Mouse (Mus musculus): ENCODE measurements around the gene Oxct2a.
"Not testable (repeated sequence)": the region's sequence is repeated elsewhere in the genome, so short reads cannot be mapped to it uniquely, and the experiment has no call there.

Gene Oxct2a

GRCm38 (mm10) chr4:123313010-123313409, 10.4 kb downstream of the Oxct2a start:
- DNase-seq (ENCODE audit: low read depth, low spot score), result no peak

DNA sequence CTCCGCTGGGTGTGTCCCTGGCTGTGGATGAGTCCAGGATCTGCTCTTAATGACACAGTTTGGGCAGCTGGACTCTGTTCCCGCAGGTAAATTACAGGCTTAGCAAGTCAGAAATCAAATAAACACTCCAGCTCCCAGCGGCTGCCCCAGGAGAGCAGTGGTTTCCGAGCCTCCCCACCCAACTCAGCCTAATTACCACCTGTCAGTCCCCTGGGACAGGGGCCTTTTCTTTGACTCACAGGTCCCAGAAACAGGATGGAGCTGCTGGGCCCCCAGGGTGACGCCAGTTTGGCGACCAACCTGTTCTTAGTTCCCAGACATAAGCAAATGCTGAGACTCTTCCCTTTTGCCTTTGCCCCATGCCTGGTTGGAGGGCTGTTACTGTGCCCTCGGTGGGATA, 11.6 kb downstream of the Oxct2a start:
- DNase-seq (ENCODE audit: low read depth, low spot score), result no peak

DNA sequence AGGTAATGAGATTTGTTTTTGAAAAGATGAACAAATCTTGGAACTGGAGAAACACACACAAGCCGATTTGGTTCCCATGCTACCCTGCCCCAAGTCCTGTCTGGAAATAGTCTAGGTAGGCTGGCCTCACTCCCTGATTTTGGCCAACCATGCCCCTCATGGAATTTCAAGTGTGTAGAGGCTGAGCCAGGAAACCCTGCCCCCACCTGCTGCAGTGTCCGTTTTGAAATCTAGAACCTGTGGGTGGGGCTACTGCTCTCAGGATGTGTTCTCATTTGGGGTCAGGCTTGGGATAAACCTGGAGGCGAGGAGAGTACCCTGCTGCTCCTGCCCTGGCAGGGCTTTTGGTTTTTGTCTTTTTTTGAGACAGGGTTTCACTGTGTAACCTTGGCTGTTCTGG, 15.1 kb downstream of the Oxct2a start:
- no peak for DNase-seq (ENCODE audit: low read depth, low spot score)

GRCm38 (mm10) chr4:123306999-123307398, 16.4 kb downstream of the Oxct2a start:
- DNase-seq (ENCODE audit: low read depth, low spot score), result peak; percentile 61

GRCm38 (mm10) chr4:123305789-123306188, 17.6 kb downstream of the Oxct2a start:
- peak; percentile 68 for DNase-seq (ENCODE audit: low read depth, low spot score)

- peak; percentile 53 for DNase-seq (ENCODE audit: low read depth, low spot score)
Observed at GRCm38 (mm10) chr4:123298980-123299670, 24.3 kb downstream of the Oxct2a start.

DNA sequence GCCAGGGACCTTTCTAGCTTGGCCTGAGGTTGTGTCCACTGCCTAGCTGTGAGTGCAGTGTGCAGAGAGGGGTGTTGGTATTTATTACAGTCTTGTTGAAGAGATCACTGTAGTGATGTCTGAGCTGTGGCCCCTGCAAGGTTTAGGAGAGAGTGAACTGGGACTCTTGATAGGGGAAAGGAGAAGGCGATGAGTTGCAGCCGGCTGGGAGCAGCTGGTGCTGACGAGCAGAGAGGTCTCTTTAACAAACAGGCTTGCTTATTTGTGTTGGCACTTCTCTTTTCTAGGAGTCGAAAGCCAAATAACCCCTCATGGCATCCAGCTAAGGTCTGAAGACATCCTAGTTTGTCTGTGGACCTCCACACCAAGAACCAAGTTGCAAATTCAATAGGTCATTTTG, 25.2 kb downstream of the Oxct2a start:
- DNase-seq (ENCODE audit: low read depth, low spot score), result no peak

GRCm38 (mm10) chr4:123297195-123297960, 26.1 kb downstream of the Oxct2a start:
- no peak for DNase-seq (ENCODE audit: low read depth, low spot score)

DNA sequence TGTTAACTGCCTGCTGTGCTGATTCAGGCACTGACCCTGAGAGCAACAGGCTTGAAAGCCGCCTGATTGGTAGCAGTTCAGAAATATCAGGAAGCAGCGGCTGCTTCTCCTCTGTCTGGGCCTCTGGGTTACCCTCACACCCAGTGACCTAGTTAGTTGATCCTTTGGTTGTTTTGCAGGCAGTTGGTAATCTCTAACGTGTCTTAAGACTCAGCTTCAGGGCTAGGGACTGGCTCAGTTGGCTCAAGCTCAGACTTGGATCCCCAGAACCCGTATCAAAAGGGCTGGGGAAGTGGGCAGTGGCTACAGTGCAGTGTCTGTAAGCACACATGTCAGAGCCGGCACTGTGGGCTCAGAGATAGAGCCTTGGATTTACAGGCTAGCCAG, 27.3 kb downstream of the Oxct2a start:
- no peak for DNase-seq (ENCODE audit: low read depth, low spot score)

DNA sequence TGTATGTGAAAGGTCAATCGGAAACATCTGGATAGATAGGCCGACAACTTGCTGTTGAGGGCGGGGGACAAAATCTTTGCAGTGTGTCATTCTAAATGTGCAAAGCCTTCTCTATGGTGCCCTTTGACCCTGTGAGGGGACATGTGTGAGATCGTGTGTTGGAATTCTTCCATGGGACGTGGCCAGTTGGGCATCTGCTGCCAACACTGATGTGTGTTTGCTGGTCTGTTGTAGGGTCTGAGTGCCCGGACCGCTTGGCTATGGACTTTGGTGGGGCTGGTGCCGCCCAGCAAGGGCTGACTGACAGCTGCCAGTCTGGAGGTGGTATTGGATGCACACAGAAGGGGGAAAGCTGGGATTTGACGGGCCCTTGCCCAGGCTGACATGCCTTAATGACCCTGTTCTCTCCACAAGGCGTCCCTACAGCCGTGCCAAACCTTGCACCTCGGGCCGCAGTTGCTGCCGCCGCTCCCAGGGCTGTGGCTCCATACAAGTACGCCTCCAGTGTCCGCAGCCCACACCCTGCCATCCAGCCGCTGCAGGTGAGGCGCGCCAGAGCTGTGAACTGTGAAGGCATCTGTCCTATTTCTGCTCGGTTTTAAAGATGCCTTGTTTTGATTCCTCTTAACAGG, 27.8 kb downstream of the Oxct2a start:
- no peak for DNase-seq (ENCODE audit: low read depth, low spot score)

- DNase-seq (ENCODE audit: low read depth, low spot score), result not testable (repeated sequence)
Observed at GRCm38 (mm10) chr4:123295026-123295425, 28.4 kb downstream of the Oxct2a start.

DNA sequence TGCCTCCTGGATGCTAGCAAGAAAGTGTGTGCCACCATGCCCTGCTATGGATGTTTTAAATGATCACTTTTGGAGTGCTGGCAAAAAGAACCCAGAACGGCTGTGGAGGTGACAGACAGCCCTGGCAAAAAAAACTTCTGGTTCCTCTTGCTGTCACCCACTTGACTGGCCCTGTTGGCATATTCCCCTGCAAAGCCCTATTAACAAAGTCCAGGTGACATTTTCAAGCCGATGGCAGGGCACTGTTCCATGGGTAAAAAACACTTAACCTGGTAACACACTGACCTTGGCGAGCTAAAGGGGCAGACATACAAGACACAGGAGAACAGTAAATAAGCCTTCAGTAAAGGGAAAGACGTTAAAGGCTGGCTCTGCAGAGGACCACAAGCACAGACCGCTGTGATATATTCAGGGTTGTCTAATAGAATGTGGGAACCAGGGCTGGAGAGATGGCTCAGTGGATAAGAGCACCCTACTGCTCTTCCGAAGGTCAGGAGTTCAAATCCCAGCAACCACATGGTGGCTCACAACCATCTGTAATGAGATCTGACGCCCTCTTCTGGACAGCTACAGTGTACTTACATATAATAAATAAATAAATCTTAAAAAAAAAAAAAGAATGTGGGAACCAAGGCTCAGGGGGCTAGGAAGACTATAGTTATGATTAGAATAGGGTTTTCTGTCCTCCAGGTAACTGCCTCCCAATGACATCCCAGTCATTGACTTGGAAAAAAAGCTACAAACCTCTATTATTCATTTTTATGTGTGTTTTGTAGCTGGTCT, 29.6 kb downstream of the Oxct2a start:
- DNase-seq (ENCODE audit: low read depth, low spot score), result no peak

DNA sequence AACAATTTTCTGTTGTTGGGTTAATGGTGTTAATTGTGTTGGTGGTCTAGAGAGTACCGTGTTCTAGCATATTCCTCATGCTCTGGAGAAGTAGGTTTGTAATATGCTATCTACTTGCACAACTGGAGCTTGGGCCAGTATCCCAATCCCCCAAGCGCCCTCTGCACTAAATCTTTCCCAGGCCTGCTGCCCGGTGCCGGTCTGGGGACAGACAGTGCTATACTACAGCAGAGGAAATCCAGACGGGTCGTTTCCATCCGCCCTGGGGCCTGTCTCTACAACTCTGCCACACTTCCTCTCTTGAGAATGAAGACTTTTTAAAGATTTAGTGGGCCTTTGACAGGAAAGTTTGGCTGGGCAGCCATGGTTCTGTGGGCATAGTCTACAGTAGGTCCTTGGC, 30.4 kb downstream of the Oxct2a start:
- no peak for DNase-seq (ENCODE audit: low read depth, low spot score)

DNA sequence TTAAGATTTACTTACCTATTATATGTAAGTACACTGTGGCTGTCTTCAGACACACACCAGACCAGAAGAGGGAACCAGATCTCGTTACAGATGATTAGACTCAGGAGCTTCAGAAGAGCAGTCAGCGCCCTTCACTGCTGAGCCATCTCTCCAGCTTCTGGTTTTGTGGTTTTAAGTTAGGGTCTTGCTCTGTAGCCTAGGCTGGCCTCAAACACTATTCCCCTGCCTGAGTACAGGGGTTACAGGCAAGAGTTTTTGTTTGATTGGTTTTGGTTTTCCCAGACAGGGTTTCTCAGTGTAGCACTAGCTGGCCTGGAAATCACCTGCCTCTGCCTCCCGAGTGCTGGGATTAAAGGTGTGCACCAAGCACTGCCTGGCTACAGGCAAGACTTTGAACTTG, 31.0 kb downstream of the Oxct2a start:
- no peak for DNase-seq (ENCODE audit: low read depth, low spot score)

GRCm38 (mm10) chr4:123289038-123289437, 34.4 kb downstream of the Oxct2a start:
- no peak for DNase-seq (ENCODE audit: low read depth, low spot score)

DNA sequence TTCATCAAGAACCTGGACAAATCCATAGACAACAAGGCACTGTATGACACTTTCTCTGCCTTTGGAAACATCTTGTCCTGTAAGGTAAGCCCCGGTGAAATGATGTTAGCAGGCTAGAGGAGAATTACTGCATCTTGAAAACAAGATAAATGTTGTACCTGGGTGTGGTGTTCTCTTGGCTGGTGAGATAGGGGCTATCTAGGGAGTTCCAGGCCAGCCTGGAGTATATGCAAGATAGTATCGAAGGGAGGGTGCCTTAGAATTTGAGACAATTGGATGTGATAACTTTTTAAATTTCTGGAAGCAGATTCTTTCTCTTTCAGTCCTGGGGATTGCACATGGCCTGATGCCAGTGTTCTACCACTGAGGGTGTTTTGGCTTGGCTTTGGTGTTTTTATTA, 36.6 kb downstream of the Oxct2a start:
- DNase-seq (ENCODE audit: low read depth, low spot score), result no peak

DNA sequence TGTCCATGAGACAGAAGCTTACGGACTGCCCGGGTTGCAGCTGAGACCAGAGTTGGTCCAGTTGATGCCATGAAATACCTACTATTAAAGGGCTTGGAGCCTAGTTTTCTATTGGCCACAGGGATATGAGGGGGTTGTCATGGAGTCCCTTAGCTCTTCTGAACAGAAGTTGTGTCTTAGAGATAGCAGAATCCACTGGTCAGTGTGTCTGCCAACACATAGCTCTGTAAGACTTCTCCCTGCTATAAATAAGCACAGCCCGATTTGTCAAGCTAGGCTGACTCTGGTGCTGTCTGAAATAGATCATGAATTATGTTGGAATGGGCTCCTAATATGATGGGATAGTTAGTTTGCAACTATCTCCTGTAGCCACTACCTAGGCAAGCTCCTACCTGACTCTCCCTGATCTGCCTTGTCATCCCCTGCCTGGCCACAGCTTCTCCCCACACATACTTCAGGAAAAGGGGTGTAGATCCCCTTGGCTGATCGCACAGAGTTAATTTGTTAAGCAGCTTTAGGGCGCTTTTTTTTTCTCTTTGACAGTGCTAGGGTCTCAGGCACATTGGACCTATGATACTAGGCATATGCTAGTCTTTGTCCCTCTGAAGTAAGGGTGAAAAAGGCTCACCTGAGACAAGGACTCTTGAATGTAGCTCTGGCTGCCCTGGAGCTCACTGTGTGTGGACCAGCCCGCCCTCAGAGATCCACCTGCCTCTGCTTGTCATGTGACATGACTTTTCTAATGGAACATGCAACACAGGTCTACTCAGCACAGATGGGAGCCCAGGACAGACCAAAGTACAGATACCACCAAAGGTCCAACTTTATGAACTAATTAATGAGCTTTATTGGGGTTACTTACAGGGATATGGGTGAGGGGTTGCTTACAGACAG, 38.5 kb downstream of the Oxct2a start:
- no peak for DNase-seq (ENCODE audit: low read depth, low spot score)

DNA sequence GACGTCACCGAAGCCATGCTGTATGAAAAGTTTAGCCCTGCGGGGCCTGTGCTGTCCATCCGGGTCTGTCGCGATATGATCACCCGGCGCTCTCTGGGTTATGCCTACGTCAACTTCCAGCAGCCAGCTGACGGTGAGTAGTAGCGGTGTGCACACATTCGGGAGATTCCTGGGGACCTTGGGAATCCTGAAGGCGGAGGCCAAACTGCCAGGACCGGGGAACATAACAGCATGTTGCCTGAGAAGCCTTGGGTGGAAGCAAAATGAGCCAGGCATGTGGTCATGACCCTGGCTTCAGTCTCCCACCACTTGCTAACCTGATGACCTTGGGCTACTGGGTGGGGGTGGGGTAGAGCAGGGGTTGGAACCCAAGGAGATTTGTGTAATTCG, 39.8 kb downstream of the Oxct2a start:
- DNase-seq (ENCODE audit: low read depth, low spot score), result not testable (repeated sequence)

GRCm38 (mm10) chr4:123282915-123283674, 40.3 kb downstream of the Oxct2a start:
- DNase-seq (ENCODE audit: low read depth, low spot score), result not testable (repeated sequence)

- DNase-seq (ENCODE audit: low read depth, low spot score), result peak; percentile 92
Observed at GRCm38 (mm10) chr4:123282500-123282899, 40.9 kb downstream of the Oxct2a start.
